Mouse (Mus musculus) CD4-positive, CD25-positive, alpha-beta regulatory T cell, adult 9 weeks (primary cell): ENCODE measurements around the gene Trim61. TPM values are rescaled to one million over a fixed set of nuclear protein-coding genes. Genes with fewer than 3 reads are reported as not detected.

Source experiments
- polyA plus RNA-seq: library from polyadenylated mRNA; unstranded; fragments of 100-300 nt; shearing (Covaris generic); gene quantifications from one replicate; pipeline ENCODE4 v1.2.1, GENCODE M21; 2017

The Trim61 gene
- not detected for polyA plus RNA-seq

DNA sequence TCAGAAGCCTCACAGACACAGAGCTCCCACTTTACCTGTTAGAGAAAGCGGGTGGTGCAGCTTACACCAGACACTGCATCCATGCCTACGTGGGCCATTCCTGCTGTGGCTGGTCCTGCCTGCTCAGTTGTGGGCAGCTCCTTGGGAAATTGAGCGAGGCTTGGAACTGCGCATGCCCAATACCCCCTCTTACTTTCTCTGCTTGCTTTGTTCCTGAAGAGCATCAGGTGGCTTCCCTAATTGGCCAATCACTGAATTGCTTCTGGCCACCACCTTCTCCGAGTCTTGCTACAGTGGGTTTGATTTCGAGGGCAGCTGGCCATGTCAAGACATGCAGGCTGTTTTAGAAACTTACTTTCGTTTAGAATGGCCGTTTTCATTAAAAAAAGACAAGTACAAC lies at the start of gene Trim61, which contains the start of gene Trim60:
Gene Trim61, minus strand, starts transcription at position 101 of the 400 bp plus-strand sequence.
Gene Trim60, minus strand, starts transcription at position 162 of the 400 bp plus-strand sequence.

DNA sequence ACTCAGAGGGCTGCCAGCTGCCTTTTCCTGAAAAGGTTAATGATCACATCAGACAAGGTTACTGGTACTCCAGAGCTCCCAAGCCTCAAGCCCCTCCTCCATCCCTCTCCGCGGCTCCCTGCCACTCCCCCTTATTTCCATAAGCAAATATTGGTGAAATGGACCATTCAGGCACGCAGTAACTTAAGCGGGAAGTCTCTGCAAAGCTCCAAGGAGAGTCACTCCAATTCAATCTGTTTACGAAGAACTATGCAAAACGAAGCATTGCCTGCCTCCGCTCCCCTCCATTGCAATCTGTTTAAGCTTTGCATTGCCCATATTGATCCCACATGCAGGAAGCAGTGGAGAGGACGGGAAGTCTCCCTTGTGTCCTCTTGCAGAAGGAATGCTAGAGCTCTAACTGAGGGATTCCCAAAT lies 18.8 kb upstream of the Trim61 start, which contains the start of gene Apela:
Gene Apela, minus strand, starts transcription at position 220 of the 417 bp plus-strand sequence.

DNA sequence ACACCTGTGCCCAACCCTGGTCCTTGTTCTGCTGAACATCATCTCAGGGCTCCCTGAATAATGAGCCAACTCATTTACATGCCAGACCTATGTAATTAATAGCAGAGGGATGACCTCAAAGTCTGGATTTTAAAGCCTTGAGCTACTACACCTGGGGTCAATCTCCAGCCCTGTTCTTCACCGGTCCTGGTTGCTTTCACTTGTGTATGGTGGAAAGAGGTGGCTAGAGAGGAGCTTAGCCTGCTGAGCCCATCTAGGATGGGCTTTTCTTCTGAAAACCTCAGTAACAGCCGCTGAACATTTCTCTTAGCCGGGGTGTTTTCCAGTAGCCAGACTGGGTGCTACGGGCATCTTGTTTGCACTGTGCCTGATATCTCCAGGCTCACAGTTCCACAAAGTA lies 30.6 kb downstream of the Trim61 start, which contains the start of gene Trim75:
Gene Trim75, minus strand, starts transcription at position 101 of the 400 bp plus-strand sequence.

Other genes with a start within 250 kb of the Trim61 start
- 2.7 TPM for gene Klhl2, start 168.5 kb downstream of the Trim61 start, polyA plus RNA-seq
- gene Tmem192, start 71.3 kb downstream of the Trim61 start, polyA plus RNA-seq = 45.8 TPM
- gene Trim75, start 30.7 kb downstream of the Trim61 start, polyA plus RNA-seq = not detected
- not detected for gene Trim60, start 61 bp upstream of the Trim61 start, polyA plus RNA-seq
- not detected for gene Apela, start 18.8 kb upstream of the Trim61 start, polyA plus RNA-seq
- not detected for gene Gm10663, start 56.5 kb upstream of the Trim61 start, polyA plus RNA-seq
- not detected for gene BC030870, start 111.0 kb upstream of the Trim61 start, polyA plus RNA-seq